Mouse (Mus musculus) Muller cell, postnatal 12 days (primary cell): ENCODE results near the gene Mab21l2.

ENCODE experiments used
- DNase-seq: peaks from one replicate; pipeline ENCODE4 v3.0.0-alpha.2; 2015; ENCODE audit errors: inconsistent ontology term

Mab21l2 gene

GRCm38 (mm10) chr3:86539555-86540168 lies 8.8 kb downstream of the Mab21l2 start:
- peak; percentile 64 for DNase-seq

DNA sequence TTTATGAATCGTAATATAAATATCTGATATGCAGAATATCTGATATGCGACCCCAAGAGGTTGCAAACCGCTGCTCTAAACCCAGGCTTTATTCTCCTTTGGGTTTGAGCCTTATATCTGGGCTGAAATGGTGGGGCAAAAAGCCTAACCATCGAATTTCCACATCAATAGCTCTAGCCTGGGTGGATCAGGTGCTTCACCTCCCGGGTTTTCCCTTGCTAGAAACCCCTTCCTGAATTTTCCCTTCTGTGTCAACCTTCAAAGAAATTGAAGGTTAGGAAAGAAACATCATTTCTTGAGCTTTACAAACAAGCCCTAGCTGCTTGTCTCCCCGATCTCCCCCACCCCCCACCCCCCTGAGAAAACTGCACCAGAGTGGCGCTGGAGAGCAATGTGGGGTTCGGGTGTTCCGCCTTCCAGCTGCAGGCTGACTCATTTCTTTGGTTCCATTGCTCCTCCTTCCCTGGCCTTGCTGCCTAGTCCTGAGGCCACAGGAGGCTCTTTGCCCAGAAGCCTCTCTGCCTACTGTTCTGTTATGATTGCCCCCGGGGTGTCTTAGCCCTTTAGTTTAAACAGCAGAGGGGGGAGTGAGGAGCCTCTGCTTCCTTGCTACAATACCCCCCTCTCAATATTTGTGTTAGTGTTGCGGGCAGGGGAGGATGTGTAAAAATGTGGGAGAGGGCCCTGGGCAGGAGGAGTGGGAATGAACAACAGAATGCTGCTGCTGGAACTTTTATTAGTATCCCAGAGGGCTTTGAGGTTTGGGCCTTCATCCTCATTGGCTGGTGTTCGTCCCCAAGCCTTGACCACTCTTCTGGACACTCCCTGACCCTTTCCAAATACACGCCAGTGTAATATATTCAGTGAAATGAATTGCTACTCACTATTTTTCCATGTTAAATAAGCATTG lies 9.5 kb downstream of the Mab21l2 start:
- DNase-seq = peak; percentile 86

DNA sequence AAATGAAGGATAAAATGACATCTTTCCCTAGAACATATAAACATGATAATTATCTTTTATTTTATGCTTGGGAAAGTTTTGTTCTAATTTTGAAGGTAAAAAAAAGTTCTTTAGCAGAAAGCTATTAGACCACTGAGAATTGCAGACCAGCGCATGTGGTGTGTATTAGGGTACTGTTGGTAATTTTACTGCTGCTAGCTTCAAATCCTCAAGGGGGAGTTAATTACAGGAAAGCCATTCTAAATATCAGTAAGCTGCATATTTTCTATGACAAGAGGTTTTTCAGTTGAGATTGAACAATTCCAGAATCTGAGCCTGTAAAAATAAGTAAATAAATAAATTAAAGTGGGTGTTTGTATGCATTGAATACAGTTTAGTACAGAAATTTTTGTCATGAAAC lies 11.7 kb downstream of the Mab21l2 start:
- no peak for DNase-seq

DNA sequence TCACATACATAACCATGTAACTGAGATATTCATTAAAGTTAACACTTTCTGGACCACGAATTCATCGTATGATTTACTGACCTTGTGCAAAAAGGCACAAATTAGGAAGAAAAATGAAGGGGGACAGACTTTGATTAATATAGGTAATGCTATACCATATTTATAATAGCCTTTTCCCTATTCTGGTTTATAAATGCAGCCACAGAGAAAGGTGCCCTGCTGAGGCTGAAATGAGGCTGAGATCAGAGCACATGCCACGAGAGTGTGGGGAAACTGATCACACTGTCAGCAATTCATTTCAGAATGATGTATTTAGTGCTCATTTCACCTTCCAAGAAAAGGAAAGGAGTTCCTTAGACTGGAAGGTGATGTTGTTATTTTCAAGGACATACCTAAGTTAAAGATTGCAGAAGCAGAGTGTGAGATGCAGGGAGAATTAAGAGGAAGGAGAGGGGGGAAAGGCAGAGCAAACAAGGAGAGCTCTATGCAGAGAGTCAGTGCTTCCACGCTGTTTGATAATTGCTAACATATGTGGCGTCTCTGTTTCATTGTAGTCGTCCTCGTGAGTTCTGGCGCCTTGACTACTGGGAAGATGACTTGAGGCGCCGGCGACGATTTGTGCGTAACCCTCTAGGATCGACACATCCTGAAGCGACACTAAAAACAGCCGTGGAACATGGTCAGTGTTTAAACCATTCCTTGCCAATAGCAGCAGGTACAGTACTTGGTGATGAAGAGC lies 16.7 kb downstream of the Mab21l2 start:
- no peak for DNase-seq

- DNase-seq = peak; percentile 81
Measured at GRCm38 (mm10) chr3:86522880-86523505, 25.4 kb downstream of the Mab21l2 start.

DNA sequence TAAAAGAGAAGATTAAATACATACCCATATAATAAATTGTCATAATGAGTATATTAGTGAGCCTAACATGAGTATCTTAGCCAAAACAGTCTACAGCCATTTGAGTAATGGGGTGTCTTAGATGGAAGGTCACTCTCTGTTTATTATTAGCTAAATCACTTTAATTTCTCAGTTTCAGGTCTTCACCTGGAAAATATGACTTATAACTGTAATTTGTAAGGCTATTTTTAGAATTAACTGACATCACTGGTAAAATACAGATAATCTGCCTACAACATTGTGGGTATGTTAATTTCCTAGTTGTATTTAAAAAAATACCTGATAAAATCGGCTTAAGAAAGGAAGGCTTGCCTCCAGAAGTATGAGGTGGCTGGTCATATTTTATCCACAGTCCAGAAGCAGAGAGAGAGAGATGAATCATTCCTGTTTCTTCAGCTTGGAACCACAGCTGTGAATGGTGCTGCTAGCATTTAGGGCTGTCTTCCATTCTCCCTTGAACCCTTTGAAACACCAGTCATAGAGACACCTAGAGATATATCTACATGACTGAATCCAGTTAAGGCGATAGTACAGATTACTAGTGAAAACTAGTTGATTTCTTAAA lies 29.8 kb downstream of the Mab21l2 start:
- DNase-seq = no peak

- DNase-seq = no peak
Measured at GRCm38 (mm10) chr3:86500586-86500985, 47.8 kb downstream of the Mab21l2 start.
